Comparison of ENCODE assay signal across 11 mouse cellular contexts in the genomic region with DNA sequence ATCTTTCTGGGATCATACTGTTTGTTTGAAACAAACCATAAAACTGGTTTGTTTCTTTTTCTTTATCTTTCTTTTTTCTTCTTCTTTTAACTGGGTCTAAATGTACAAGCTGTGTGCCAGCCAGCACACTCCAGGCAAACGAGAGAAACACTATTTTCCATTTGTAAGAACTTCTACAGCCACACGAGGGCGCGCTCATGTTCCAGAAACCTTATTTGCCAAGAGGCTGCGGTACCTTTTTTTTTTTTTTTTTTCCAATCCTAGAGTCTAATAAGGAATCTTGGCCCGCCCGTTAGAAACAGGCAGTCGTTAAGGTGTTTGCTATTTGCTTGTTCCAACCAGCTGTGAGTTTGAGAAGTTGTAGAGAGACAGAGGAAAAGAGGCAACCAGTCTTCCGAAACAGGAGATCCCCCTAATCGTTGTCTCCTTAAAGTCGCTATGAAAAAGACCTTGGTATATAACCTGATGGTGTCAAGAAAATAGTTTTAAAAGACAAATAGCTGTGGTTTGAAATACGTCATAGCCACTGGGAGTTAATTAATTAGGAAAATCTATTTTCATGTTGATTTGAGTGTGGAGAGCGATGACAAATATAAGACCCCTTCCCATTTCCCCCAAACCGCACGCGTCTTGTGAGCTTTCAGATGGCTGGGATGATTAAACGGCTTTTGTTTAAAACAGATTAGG. TPM values are rescaled to one million over a fixed set of nuclear protein-coding genes. Genes with fewer than 3 reads are reported as not detected.
DNase-seq lines count a peak whose midpoint lies in the region; ATAC-seq and TF ChIP-seq lines count a peak whose summit lies in the region.
"Had no signal": no experiment of that assay in that cellular context is flagged by ENCODE, and none has a peak within 500 bp of the region (broad histone marks: within the 10 kb centered on the region; RNA-seq: fewer than 3 reads in every experiment).

No protein-coding gene starts in this region.

- TF ChIP-seq POLR2A in spleen, adult 2 months (IDR thresholded peaks at IDR 0.05; ENCODE audit: low read depth, low read length): no peak

- H3K36me3 ChIP-seq in spleen, adult 2 months (ENCODE audit: control insufficient read depth, insufficient read depth, low read length): no peaks in the 10 kb centered on the region
- H3K36me3 ChIP-seq: G1E; midbrain, embryonic 12.5 days had no signal

- peaks cover 59% of the 10 kb centered on the region for H3K27me3 ChIP-seq in spleen, adult 2 months (ENCODE audit: control insufficient read depth, insufficient read depth, low read length)

- WGBS in spleen, adult 2 months: 14% methylated on average over 17 of the region's 17 CpGs

- peak; percentile 6; the same call in 1 of the 2 replicates for TF ChIP-seq CTCF in spleen, adult 2 months (IDR thresholded peaks at IDR 0.05; ENCODE audit: extremely low read depth, insufficient read depth, insufficient read length, insufficient replicate concordance)

- H3K27ac ChIP-seq in spleen, adult 2 months (ENCODE audit: insufficient read depth, low read length): no peak overlapping the region
- H3K27ac ChIP-seq: midbrain, embryonic 12.5 days had no signal

- peaks cover 5% of the 10 kb centered on the region for H3K4me1 ChIP-seq in spleen, adult 2 months (ENCODE audit: control insufficient read depth, insufficient read depth, insufficient read length)

- H3K4me3 ChIP-seq in spleen, adult 2 months (ENCODE audit: extremely low read depth, insufficient read depth, insufficient read length): no peak overlapping the region
- H3K4me3 ChIP-seq: midbrain, embryonic 12.5 days had no signal

- DNase-seq in cerebellum, postnatal 25 days: peak; percentile 50 to 64
- DNase-seq in cerebellum, adult 11 months: no peak
- DNase-seq in spleen, adult 2 months (ENCODE audit: low read depth in 1 of 2, low spot score in 2 of 2): peak in 1 of 2 experiments; percentile 17
- no peak for DNase-seq in spleen, postnatal 36 days (ENCODE audit: low spot score in 2 of 2)
- peak; percentile 10 for DNase-seq in fibroblast of lung, adult 2 months (ENCODE audit: low read depth)
- peak; percentile 86 to 93 for DNase-seq in kidney, postnatal 25 days

- ATAC-seq in megakaryocyte progenitor cell, adult 5-6 weeks (replicated peaks; ENCODE audit: poor library complexity): peak; percentile 72
- no peak for ATAC-seq in erythroblast, adult 5-6 weeks (replicated peaks; ENCODE audit: low FRiP score, poor library complexity, severe bottlenecking)

RNA-seq across cellular contexts. Expression of a gene that starts 5.3 kb away (rescaled TPM):
- polyA plus RNA-seq in spleen, adult 2 months (2012; rRNA removed): not detected in 2 replicates
- not detected in 2 replicates for total RNA-seq in megakaryocyte progenitor cell, adult 5-6 weeks (2015)
- total RNA-seq in megakaryocyte progenitor cell, adult 5-6 weeks (2017): not detected in 2 replicates
- not detected in 2 replicates for total RNA-seq in erythroblast, adult 5-6 weeks (2015; ENCODE audit: low replicate concordance)
- total RNA-seq in erythroblast, adult 5-6 weeks (2017; ENCODE audit: low replicate concordance): 0.42 TPM in 1 of 2 replicates, not detected in the other
- polyA plus RNA-seq: G1E; midbrain, embryonic 12.5 days had no signal

RNA-seq across cellular contexts. Expression of a gene that starts 7.1 kb away (rescaled TPM):
- not detected in 2 replicates for polyA plus RNA-seq in spleen, adult 2 months (2012; rRNA removed)
- not detected in 2 replicates for total RNA-seq in megakaryocyte progenitor cell, adult 5-6 weeks (2015)
- total RNA-seq in megakaryocyte progenitor cell, adult 5-6 weeks (2017): not detected in 2 replicates
- total RNA-seq in erythroblast, adult 5-6 weeks (2015; ENCODE audit: low replicate concordance): not detected in 2 replicates
- not detected in 2 replicates for total RNA-seq in erythroblast, adult 5-6 weeks (2017; ENCODE audit: low replicate concordance)
- total RNA-seq: gastrocnemius, postnatal 36 days had no signal
- polyA plus RNA-seq: G1E; midbrain, embryonic 12.5 days had no signal

RNA-seq across cellular contexts. Expression of a gene that starts 11.1 kb away (rescaled TPM):
- 0.04 and 0.06 TPM in 2 replicates for polyA plus RNA-seq in spleen, adult 2 months (2012; rRNA removed)
- not detected in 2 replicates for total RNA-seq in megakaryocyte progenitor cell, adult 5-6 weeks (2015)
- not detected in 2 replicates for total RNA-seq in megakaryocyte progenitor cell, adult 5-6 weeks (2017)
- total RNA-seq in erythroblast, adult 5-6 weeks (2015; ENCODE audit: low replicate concordance): not detected in 2 replicates
- total RNA-seq in erythroblast, adult 5-6 weeks (2017; ENCODE audit: low replicate concordance): not detected in 2 replicates
- total RNA-seq: G1E had no signal
- polyA plus RNA-seq: G1E; midbrain, embryonic 12.5 days had no signal

RNA-seq across cellular contexts. Expression of a gene that starts 11.6 kb away (rescaled TPM):
- polyA plus RNA-seq in spleen, adult 2 months (2012; rRNA removed): not detected in 2 replicates
- not detected in 2 replicates for total RNA-seq in megakaryocyte progenitor cell, adult 5-6 weeks (2015)
- not detected in 2 replicates for total RNA-seq in megakaryocyte progenitor cell, adult 5-6 weeks (2017)
- total RNA-seq in erythroblast, adult 5-6 weeks (2015; ENCODE audit: low replicate concordance): not detected in 2 replicates
- total RNA-seq in erythroblast, adult 5-6 weeks (2017; ENCODE audit: low replicate concordance): not detected in 2 replicates
- total RNA-seq: G1E; gastrocnemius, postnatal 36 days had no signal
- polyA plus RNA-seq: G1E; midbrain, embryonic 12.5 days had no signal

RNA-seq across cellular contexts. Expression of a gene that starts 18.0 kb away (rescaled TPM):
- polyA plus RNA-seq in spleen, adult 2 months (2012; rRNA removed): 0.32 and 0.41 TPM in 2 replicates
- not detected in 2 replicates for total RNA-seq in megakaryocyte progenitor cell, adult 5-6 weeks (2015)
- total RNA-seq in megakaryocyte progenitor cell, adult 5-6 weeks (2017): not detected in 2 replicates
- total RNA-seq in erythroblast, adult 5-6 weeks (2015; ENCODE audit: low replicate concordance): not detected in 2 replicates
- total RNA-seq in erythroblast, adult 5-6 weeks (2017; ENCODE audit: low replicate concordance): not detected in 2 replicates
- total RNA-seq: G1E had no signal
- polyA plus RNA-seq: G1E had no signal

Comparison
In these comparisons a context has a peak if more than half of its experiments do, and no peak if none do; other contexts are left out.
1. DNase-seq: peak in cerebellum, postnatal 25 days (2 of 2), fibroblast of lung, adult 2 months (single experiment) and kidney, postnatal 25 days (2 of 2); none in cerebellum, adult 11 months (single experiment) and spleen, postnatal 36 days (0 of 2).